Mouse (Mus musculus): ENCODE data around the gene Gvin1. TPM values are rescaled to one million over a fixed set of nuclear protein-coding genes. Genes with fewer than 3 reads are reported as not detected.
"Not testable (repeated sequence)": the region's sequence is repeated elsewhere in the genome, so short reads cannot be mapped to it uniquely, and the experiment has no call there.

Gene Gvin1
- total and polyA plus RNA-seq, 3 experiments, result 4.7 to 9.9 (median 9.0) TPM

- no peak overlapping the region for H3K9ac ChIP-seq (ENCODE audit: insufficient read depth, low read depth)
- in situ Hi-C loops (cut with MboI; ENCODE audit: low pct_ligation_motif_present, low pct_unique_long_range_greater_than_20kb, low sequenced_read_pairs) (no loop called here), dilution Hi-C loops (cut with MboI; ENCODE audit: extremely low pct_ligation_motif_present, extremely low pct_unique_long_range_greater_than_20kb, low sequenced_read_pairs) (no loop called here)
- no peaks in the 10 kb centered on the region for H3K4me1 ChIP-seq (ENCODE audit: control insufficient read depth in 1 of 2, insufficient read depth in 2 of 2)
- no peaks in the 10 kb centered on the region for H3K9me3 ChIP-seq (replicated peaks; ENCODE audit: low read length)
- H3K4me2 ChIP-seq (ENCODE audit: insufficient read depth, low read depth, poor library complexity, severe bottlenecking), result no peak overlapping the region
- H3K27ac ChIP-seq (ENCODE audit: insufficient read depth, low read depth), result no peak overlapping the region
- H3K79me2 ChIP-seq (replicated peaks; ENCODE audit: control insufficient read depth, extremely low read depth, insufficient read depth, poor library complexity, severe bottlenecking), result no peaks in the 10 kb centered on the region
- H3K36me3 ChIP-seq (replicated peaks in 1 of 2; ENCODE audit: control insufficient read depth in 1 of 2, insufficient read depth in 1 of 2, low read length in 1 of 2), result no peaks in the 10 kb centered on the region
- no peak overlapping the region for H3K4me3 ChIP-seq (replicated peaks in 1 of 3; ENCODE audit: low read depth in 2 of 3, low read length in 2 of 3, poor library complexity in 1 of 3)
- TF ChIP-seq MXI1 (IDR thresholded peaks at IDR 0.05; ENCODE audit: low read depth, low read length) (no peak), SMC3 (IDR thresholded peaks at IDR 0.05; ENCODE audit: low read depth, low read length) (no peak), UBTF (IDR thresholded peaks at IDR 0.05; ENCODE audit: low read depth, low read length) (no peak), MYC (IDR thresholded peaks at IDR 0.05; ENCODE audit: low read depth, low read length) (no peak), ZKSCAN1 (IDR thresholded peaks at IDR 0.05; ENCODE audit: borderline replicate concordance, low read depth, low read length) (no peak), TCF12 (IDR thresholded peaks at IDR 0.05; ENCODE audit: low read depth, low read length) (no peak)
- no peaks in the 10 kb centered on the region for H3K27me3 ChIP-seq (replicated peaks)
- DNase-seq (ENCODE audit: extremely low read depth), result no peak
Observed at GRCm38 (mm10) chr7:106245601-106246000, 30.5 kb upstream of the Gvin1 start.

GRCm38 (mm10) chr7:106240484-106241275 is 25.6 kb upstream of the Gvin1 start:
- H3K9ac ChIP-seq (ENCODE audit: insufficient read depth, low read depth); dilution Hi-C loops (cut with MboI; ENCODE audit: extremely low pct_ligation_motif_present, extremely low pct_unique_long_range_greater_than_20kb, low sequenced_read_pairs); H3K4me2 ChIP-seq (ENCODE audit: insufficient read depth, low read depth, poor library complexity, severe bottlenecking); H3K36me3 ChIP-seq (replicated peaks in 1 of 2; ENCODE audit: control insufficient read depth in 1 of 2, insufficient read depth in 1 of 2, low read length in 1 of 2); H3K79me2 ChIP-seq (replicated peaks; ENCODE audit: control insufficient read depth, extremely low read depth, insufficient read depth, poor library complexity, severe bottlenecking); H3K27ac ChIP-seq (ENCODE audit: insufficient read depth, low read depth); H3K27me3 ChIP-seq (replicated peaks); DNase-seq (ENCODE audit: extremely low read depth); H3K9me3 ChIP-seq (replicated peaks; ENCODE audit: low read length); in situ Hi-C loops (cut with MboI; ENCODE audit: low pct_ligation_motif_present, low pct_unique_long_range_greater_than_20kb, low sequenced_read_pairs); H3K4me3 ChIP-seq (replicated peaks in 1 of 3; ENCODE audit: low read depth in 2 of 3, low read length in 2 of 3, poor library complexity in 1 of 3): not testable (repeated sequence)
- peaks cover 6 to 18% of the 10 kb centered on the region in 2 experiments; a peak in 3 of 4 replicates for H3K4me1 ChIP-seq (ENCODE audit: control insufficient read depth in 1 of 2, insufficient read depth in 2 of 2)

GRCm38 (mm10) chr7:106237192-106237465 is 22.0 kb upstream of the Gvin1 start:
- dilution Hi-C loops (cut with MboI; ENCODE audit: extremely low pct_ligation_motif_present, extremely low pct_unique_long_range_greater_than_20kb, low sequenced_read_pairs) (no loop called here), in situ Hi-C loops (cut with MboI; ENCODE audit: low pct_ligation_motif_present, low pct_unique_long_range_greater_than_20kb, low sequenced_read_pairs) (no loop called here)
- H3K4me2 ChIP-seq (ENCODE audit: insufficient read depth, low read depth, poor library complexity, severe bottlenecking), result peak overlapping the region; percentile 21; the same call in 1 of the 2 replicates
- no peaks in the 10 kb centered on the region for H3K9me3 ChIP-seq (replicated peaks; ENCODE audit: low read length)
- TF ChIP-seq SMC3 (IDR thresholded peaks at IDR 0.05; ENCODE audit: low read depth, low read length) (no peak), MAFK (IDR thresholded peaks at IDR 0.05; ENCODE audit: insufficient replicate concordance, low read length) (no peak), E2F4 (IDR thresholded peaks at IDR 0.05; ENCODE audit: insufficient replicate concordance, low read depth, low read length) (no peak), ZC3H11A (IDR thresholded peaks at IDR 0.05; ENCODE audit: low read depth, low read length) (no peak), CHD1 (IDR thresholded peaks at IDR 0.05; ENCODE audit: low read depth, low read length) (no peak), CTCF (conservative IDR thresholded peaks at IDR 0.05 in 1 of 2, IDR thresholded peaks at IDR 0.05 in 1 of 2; ENCODE audit: low read depth in 2 of 2, low read length in 2 of 2) (no peak), PAX5 (IDR thresholded peaks at IDR 0.05; ENCODE audit: low read length) (no peak), TCF12 (IDR thresholded peaks at IDR 0.05; ENCODE audit: low read depth, low read length) (no peak), NELFE (IDR thresholded peaks at IDR 0.05; ENCODE audit: low read depth, low read length) (no peak), ZNF384 (IDR thresholded peaks at IDR 0.05; ENCODE audit: low read depth, low read length) (no peak)
- no peak overlapping the region for H3K27ac ChIP-seq (ENCODE audit: insufficient read depth, low read depth)
- H3K4me1 ChIP-seq (ENCODE audit: control insufficient read depth in 1 of 2, insufficient read depth in 2 of 2), result peaks cover 6 to 18% of the 10 kb centered on the region in 2 experiments; a peak in 3 of 4 replicates
- no peaks in the 10 kb centered on the region for H3K79me2 ChIP-seq (replicated peaks; ENCODE audit: control insufficient read depth, extremely low read depth, insufficient read depth, poor library complexity, severe bottlenecking)
- H3K9ac ChIP-seq (ENCODE audit: insufficient read depth, low read depth), result no peak overlapping the region
- H3K27me3 ChIP-seq (replicated peaks), result no peaks in the 10 kb centered on the region
- peak; percentile 51 for DNase-seq (ENCODE audit: extremely low read depth)
- H3K4me3 ChIP-seq (replicated peaks in 1 of 3; ENCODE audit: low read depth in 2 of 3, low read length in 2 of 3, poor library complexity in 1 of 3), result no peak overlapping the region
- H3K36me3 ChIP-seq (replicated peaks in 1 of 2; ENCODE audit: control insufficient read depth in 1 of 2, insufficient read depth in 1 of 2, low read length in 1 of 2), result no peaks in the 10 kb centered on the region
